Mouse (Mus musculus) neural tube, embryonic 12.5 days (tissue): ENCODE measurements around the gene Nccrp1. TPM values are rescaled to one million over a fixed set of nuclear protein-coding genes. Genes with fewer than 3 reads are reported as not detected.

ENCODE experiments used
- ATAC-seq: fragments of 200-750 bp; cut with Nextera tagmentation; 2 replicates; pipeline ENCODE4 v1.8.0; 2017; ENCODE audit warnings: low read depth, mild to moderate bottlenecking, moderate TSS enrichment, moderate library complexity; ENCODE audit not compliant: low FRiP score
- H3K27ac ChIP-seq: fragments of 300-500 bp; sonication (generic); 2 replicates; pipeline ENCODE4 v1.5.1; 2016
- H3K27me3 ChIP-seq: fragments of 300-500 bp; sonication (generic); replicated peaks from 2 replicates; pipeline ENCODE4 v1.6.1; 2016; ENCODE audit warnings: mild to moderate bottlenecking
- H3K36me3 ChIP-seq: fragments of 300-500 bp; sonication (generic); 2 replicates; pipeline ENCODE4 v1.6.1; 2016; ENCODE audit warnings: mild to moderate bottlenecking
- H3K4me1 ChIP-seq: fragments of 300-500 bp; sonication (generic); 2 replicates; pipeline ENCODE4 v1.6.1; 2016
- H3K4me2 ChIP-seq: fragments of 300-500 bp; sonication (generic); replicated peaks from 2 replicates; pipeline ENCODE4 v1.6.1; 2016; ENCODE audit warnings: mild to moderate bottlenecking
- H3K4me3 ChIP-seq: fragments of 300-500 bp; sonication (generic); 2 replicates; pipeline ENCODE4 v1.5.1; 2016
- H3K9ac ChIP-seq: fragments of 300-500 bp; sonication (generic); 2 replicates; pipeline ENCODE4 v1.6.1; 2016; ENCODE audit warnings: mild to moderate bottlenecking
- H3K9me3 ChIP-seq: fragments of 300-500 bp; sonication (generic); 2 replicates; pipeline ENCODE4 v1.6.1; 2016; ENCODE audit warnings: mild to moderate bottlenecking
- WGBS: fragments of 180-500 bp; shearing (Covaris S2); methylation state at CpG from one replicate; pipeline ENCODE4 v1.1.7; 2016; 5-methylcytosine and 5-hydroxymethylcytosine counted together
- polyA plus RNA-seq: library from polyadenylated mRNA; unstranded; fragments of >200 nt; fragmentation: Nextera tagmentation; extraction: Ambion mirVana; gene quantifications from 2 replicates; pipeline ENCODE4 v1.2.1, GENCODE M21; 2016

Gene Nccrp1
- not detected in 2 replicates for polyA plus RNA-seq

DNA sequence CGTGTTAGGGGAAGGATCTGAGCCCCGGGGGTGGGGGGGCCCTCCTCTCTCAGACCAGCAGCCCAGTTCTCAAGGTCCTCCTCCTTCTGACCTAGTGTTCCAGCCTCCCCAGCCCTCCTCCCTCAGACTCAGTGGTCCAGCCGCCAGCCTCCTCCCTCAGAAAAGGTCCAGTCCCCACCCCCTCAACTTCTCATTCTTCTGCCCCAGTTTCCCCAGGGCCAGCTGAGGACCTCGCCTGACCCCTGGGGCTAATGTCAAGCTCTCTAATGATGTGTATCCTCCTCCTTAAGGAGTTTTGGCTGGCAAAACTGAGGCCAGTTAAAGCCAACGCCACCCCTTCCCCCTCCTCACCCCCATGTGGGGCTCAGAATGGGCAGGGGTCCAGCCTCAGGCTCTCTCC is at the start of gene Nccrp1:
TSS of gene Nccrp1 (minus strand) at position 101 of the 400 bp plus-strand sequence.
- peak within 1 kb of the TSS; percentile 61 for H3K4me2 ChIP-seq
- no peak within 1 kb of the TSS for H3K27ac ChIP-seq
- H3K27me3 ChIP-seq, result peaks cover 43% of the 10 kb centered on the region

DNA sequence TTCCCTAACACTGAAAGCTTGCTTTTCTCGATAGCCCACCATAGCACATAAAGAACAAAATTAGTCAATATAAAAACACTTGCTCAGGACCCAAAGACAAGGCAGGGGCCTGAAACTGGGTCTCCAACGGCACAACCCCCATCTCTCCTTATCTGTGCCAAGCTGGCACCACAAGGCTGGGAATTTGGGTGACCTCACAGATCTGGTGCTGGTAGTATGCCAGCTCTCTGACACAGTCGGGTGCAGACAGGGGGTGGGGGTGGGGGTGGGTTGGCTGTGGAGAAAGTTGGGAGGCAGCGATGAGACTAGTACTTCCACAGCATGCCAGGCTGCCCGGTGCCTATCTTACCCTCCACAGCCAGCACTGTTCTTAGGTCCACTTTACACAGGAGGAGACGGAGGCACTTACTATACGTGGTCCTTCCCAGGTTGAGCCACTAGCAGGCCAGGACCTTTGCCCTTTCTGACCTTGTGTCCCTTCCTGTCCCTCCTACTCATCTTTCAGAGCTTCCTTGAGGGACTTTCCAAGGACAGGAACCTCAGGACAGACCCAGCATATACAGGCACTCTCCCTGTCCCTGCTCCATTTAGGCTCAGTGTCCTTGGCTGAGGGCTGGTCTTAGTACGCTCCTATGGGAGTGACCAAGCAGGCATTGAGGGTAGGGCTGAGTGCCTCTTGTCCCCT is 48.8 kb upstream of the Nccrp1 start:
- H3K4me1 ChIP-seq, result peaks cover 46% of the 10 kb centered on the region
- no peaks in the 10 kb centered on the region for H3K9me3 ChIP-seq
- no peaks in the 10 kb centered on the region for H3K27me3 ChIP-seq
- ATAC-seq, result no peak
- H3K36me3 ChIP-seq, result 0 out of 2 replicates have a peak, but pooled peaks cover 3% of the 10 kb centered on the region
- peak overlapping the region; percentile 64; the same call in 1 of the 2 replicates for H3K4me3 ChIP-seq
- H3K4me2 ChIP-seq, result peak overlapping the region; percentile 80
- no peak overlapping the region for H3K27ac ChIP-seq
- no peak overlapping the region for H3K9ac ChIP-seq
- 82% methylated on average over 8 of the region's 8 CpGs for WGBS

More for the DNA sequence above, at the start of gene Nccrp1:
- ATAC-seq, result 0 out of 2 replicates have a peak, but pooled peaks have one; percentile 9
- Histone ChIP-seq H3K4me3 (peak within 1 kb of the TSS; percentile 33), H3K9me3 (0 out of 2 replicates have a peak, but pooled peaks cover 1% of the 10 kb centered on the region), H3K36me3 (no peaks in the 10 kb centered on the region), H3K9ac (peak within 1 kb of the TSS; percentile 13; the same call in 1 of the 2 replicates), H3K4me1 (peaks cover 12% of the 10 kb centered on the region; the same call in 1 of the 2 replicates)
- WGBS, result 5% methylated on average over 5 of the region's 5 CpGs

DNA sequence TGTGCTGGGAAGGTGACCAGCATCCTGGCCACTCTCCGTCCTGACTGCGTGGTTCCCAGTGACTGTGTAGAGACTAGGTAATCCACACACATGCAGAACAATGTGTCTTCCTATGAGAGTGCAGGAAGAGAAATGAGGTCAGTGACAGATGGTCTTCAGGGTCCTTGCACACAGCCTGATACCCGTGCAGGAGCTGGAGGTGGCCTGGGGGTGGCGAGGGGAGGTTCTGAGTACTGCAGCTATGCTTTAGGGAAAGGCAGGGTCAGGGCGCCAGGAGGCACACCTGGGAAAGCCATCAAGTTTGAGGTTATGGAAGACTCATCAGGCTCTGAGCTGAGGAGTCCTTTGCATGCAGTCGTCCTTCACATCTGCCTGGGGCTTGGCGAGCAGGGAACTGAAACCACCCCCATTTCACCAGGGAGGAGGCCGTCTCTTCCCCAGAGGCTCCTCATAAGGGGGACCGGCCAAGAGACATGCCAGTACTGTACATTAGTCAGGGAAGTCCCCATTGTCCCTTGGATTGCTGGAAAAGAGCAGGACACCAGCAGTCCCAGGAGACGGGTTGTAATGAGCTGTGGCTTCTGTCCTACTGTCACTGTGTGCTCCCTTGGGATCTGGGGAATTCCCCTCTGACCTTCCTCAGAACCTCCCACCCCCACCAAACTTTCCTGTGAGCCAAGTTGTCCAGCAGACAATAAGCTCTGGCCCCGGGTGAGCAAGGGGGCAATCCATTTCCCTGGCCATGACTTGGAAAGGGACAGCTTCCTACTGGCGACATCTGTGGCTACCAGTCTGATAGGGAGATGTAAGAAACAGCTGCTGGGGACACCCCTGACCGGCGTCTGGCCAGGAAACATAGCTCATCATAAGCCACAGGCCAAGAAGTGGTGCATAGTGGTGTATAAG is 46.4 kb upstream of the Nccrp1 start:
- H3K4me2 ChIP-seq, result 0 out of 2 replicates have a peak overlapping the region, but pooled peaks have one; percentile 20
- H3K27ac ChIP-seq, result no peak overlapping the region
- peaks cover 48% of the 10 kb centered on the region for H3K4me1 ChIP-seq
- ATAC-seq, result no peak
- WGBS, result 41% methylated on average over 14 of the region's 14 CpGs
- 0 out of 2 replicates have a peak, but pooled peaks cover 3% of the 10 kb centered on the region for H3K36me3 ChIP-seq
- H3K4me3 ChIP-seq, result no peak overlapping the region
- H3K27me3 ChIP-seq, result no peaks in the 10 kb centered on the region
- no peak overlapping the region for H3K9ac ChIP-seq
- H3K9me3 ChIP-seq, result no peaks in the 10 kb centered on the region

DNA sequence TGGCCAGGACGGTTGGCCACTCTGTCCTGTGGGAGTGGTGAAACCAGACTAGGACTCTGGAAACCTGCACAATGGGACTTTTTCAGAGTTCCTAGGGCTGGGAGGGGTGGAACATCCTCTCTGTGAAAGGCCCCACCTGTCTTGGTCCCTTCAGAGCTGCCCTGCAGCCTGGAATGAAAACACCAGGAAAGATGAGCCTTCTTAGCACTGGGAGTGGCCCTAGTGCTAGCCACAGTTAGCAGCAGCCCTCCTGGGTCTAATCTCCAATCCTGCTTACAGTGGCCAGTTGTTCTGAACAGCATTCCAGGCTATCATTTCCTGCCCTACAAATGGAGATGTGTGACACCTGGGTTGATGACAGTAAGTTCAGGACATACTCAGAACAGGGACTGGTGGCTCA is 44.8 kb upstream of the Nccrp1 start:
- Histone ChIP-seq H3K36me3 (0 out of 2 replicates have a peak, but pooled peaks cover 3% of the 10 kb centered on the region), H3K9me3 (no peaks in the 10 kb centered on the region), H3K4me1 (peaks cover 56% of the 10 kb centered on the region), H3K4me3 (no peak overlapping the region), H3K27me3 (no peaks in the 10 kb centered on the region), H3K4me2 (no peak overlapping the region), H3K9ac (no peak overlapping the region), H3K27ac (no peak overlapping the region)
- no peak for ATAC-seq
- WGBS, result 81% methylated on average over 1 of the region's 1 CpGs

DNA sequence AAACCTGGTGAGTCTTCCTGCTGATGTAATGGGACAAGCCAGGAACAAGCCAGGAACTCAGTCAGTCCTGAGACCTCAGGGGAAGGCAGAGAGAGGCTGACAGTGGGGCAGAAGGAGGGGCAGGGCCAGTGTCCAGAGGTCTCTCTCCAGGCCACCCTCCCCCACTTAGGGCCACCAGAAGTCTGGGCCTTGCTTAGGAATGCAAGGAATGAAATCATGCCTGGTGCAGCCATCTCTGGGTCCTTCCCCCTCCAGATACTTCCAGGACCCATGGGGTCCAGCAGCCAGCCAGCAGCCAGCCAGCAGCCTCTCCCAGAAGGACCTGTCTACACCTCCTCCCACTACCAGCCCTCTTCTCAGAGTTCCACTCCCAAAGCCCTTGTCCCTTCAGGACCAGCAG is 40.6 kb upstream of the Nccrp1 start:
- Histone ChIP-seq H3K9ac (no peak overlapping the region), H3K27me3 (no peaks in the 10 kb centered on the region), H3K27ac (no peak overlapping the region), H3K4me1 (peaks cover 42% of the 10 kb centered on the region), H3K36me3 (no peaks in the 10 kb centered on the region), H3K4me3 (no peak overlapping the region), H3K9me3 (no peaks in the 10 kb centered on the region), H3K4me2 (no peak overlapping the region)
- no peak for ATAC-seq

DNA sequence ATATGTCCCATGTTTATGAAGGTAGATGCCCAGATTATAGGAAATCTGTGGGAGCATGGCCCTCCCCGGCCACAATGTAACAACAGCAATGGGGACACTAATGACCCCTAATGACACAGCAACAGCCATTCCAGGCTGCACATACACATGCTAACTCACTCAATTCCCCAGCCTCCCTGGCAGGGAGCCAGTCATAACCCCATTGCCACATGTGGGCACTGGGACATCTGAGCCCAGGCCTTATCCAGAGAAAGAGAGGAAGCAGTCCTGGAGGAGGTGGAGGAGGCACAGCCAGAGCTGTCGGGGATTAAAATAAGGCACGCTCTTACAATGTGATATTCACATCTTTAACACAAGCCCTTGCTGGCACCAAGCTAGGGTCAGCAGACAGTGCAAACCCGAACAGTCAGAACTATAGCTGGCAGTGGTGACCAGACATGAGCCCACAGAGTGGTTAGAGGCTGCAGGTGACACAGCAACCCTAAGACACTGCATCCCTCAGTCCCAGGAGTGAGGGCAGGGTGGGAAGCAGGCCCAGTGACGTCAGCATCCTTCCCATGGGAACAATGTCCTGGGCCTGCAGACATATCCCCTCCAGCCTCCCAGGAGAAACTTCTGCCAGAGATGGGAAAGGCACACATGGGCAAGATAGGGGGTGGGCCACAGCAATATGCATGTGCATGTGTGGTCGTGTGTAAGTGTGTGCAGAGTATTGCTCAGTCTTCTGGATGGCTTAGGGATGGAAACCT is 39.8 kb upstream of the Nccrp1 start:
- H3K9ac ChIP-seq, result no peak overlapping the region
- no peak overlapping the region for H3K4me3 ChIP-seq
- no peak for ATAC-seq
- 62% methylated on average over 6 of the region's 6 CpGs for WGBS
- H3K36me3 ChIP-seq, result no peaks in the 10 kb centered on the region
- H3K9me3 ChIP-seq, result no peaks in the 10 kb centered on the region
- H3K4me1 ChIP-seq, result peaks cover 41% of the 10 kb centered on the region
- H3K27me3 ChIP-seq, result no peaks in the 10 kb centered on the region
- no peak overlapping the region for H3K4me2 ChIP-seq
- no peak overlapping the region for H3K27ac ChIP-seq

DNA sequence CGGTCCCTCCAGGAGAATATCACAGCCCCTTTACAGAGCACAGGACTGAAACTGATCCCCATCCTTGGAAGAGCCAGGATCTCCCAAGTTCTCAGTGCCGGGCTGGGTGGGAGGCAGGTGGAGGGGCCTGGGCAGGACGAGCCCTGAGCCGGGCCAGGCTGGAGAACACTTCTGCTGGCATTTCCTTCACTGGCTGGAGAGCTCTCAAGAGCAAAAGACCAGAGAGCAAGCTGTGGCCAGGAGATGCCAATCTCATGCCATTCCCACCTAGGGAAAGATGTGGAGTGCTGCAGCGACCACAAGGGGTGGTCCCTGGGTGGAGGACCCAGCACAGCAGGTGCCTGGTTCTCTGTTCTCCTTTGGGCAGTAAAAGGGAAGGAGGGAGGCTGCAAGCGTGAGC is 37.9 kb upstream of the Nccrp1 start:
- no peak overlapping the region for H3K4me3 ChIP-seq
- H3K4me1 ChIP-seq, result peaks cover 37% of the 10 kb centered on the region
- 81% methylated on average over 6 of the region's 6 CpGs for WGBS
- H3K27me3 ChIP-seq, result no peaks in the 10 kb centered on the region
- no peak overlapping the region for H3K4me2 ChIP-seq
- no peaks in the 10 kb centered on the region; the same call in 1 of the 2 replicates for H3K36me3 ChIP-seq
- H3K27ac ChIP-seq, result no peak overlapping the region
- ATAC-seq, result no peak
- no peak overlapping the region for H3K9ac ChIP-seq
- H3K9me3 ChIP-seq, result no peaks in the 10 kb centered on the region

DNA sequence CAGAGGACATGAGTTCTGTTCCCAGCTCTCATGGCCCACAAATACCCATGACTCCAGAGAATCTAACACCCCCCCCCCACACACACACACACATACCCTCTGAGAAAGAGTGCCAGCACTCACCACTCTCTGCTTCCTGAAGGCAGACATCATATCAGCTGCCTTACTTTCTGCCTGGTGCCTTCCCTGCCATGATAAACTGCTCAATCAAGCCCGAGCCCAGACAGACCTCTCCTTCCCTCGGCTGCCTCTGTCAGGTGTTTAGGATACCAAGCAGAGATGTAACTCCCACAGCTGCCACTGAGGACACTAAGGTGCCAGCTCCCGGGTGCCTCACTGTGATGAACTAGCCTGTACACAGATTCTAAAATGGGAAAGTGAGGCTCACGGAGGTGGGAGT is 37.4 kb upstream of the Nccrp1 start:
- peaks cover 42% of the 10 kb centered on the region for H3K4me1 ChIP-seq
- ATAC-seq, result no peak
- WGBS, result 79% methylated on average over 4 of the region's 4 CpGs
- H3K27me3 ChIP-seq, result no peaks in the 10 kb centered on the region
- H3K9ac ChIP-seq, result no peak overlapping the region
- no peak overlapping the region for H3K27ac ChIP-seq
- no peaks in the 10 kb centered on the region; the same call in 1 of the 2 replicates for H3K36me3 ChIP-seq
- H3K9me3 ChIP-seq, result no peaks in the 10 kb centered on the region
- H3K4me3 ChIP-seq, result no peak overlapping the region
- H3K4me2 ChIP-seq, result no peak overlapping the region

DNA sequence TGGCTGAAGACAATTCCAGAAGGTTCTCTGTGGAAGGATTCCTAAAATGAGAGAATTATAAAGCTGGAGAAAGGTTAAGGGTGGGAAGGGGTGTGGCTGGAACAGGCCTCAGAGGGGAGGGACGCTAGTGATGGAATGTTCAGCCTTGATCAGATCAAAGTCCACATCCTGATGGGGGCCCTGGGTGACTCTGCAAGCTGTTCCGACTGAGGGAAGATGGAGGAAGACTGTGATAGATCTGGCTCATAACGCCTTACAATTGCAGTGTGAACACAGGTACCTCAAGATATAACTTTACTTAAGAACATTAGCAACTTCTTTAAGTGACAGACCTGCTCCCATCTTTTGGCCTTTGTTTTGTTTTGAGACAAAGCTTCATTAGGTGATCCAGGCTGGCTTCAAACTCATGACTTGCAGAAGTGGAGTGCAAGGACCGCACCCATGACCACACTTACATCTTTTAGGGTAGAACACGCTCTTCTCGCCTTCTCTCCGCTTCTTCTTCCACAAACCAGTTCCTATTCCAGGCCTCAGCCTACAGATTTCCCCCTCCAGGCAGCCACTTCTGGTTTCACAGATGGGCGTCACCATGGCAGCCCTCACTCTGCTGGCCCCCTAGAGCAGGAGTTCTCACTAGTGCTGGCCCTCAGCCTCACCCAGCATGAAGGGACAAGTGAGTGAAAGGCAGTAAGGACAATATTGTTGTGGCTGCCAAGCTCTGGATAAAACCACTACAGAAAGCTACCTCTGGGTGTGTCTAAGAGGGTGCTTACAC is 36.7 kb upstream of the Nccrp1 start:
- no peak overlapping the region for H3K27ac ChIP-seq
- WGBS, result 78% methylated on average over 8 of the region's 8 CpGs

DNA sequence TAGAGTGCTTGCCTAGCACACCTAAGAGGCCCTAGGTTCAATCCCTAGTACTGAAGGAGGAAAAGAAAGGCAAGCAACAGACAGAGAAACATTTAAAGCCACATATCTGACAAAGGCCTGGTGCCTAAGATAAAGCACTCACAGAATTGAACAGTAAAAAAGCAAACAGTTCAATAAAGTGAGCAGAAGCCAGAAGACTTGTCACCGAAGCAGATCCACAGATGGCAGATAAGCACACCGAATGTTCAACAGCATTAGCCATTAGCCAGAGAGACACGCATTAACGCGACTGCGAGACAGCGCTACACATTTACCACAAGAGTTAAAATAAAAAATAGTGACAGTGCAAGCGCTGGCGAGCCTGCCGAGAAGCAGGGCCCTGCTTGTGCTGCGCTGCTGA is 35.8 kb upstream of the Nccrp1 start:
- no peaks in the 10 kb centered on the region for H3K9me3 ChIP-seq
- no peak overlapping the region for H3K4me3 ChIP-seq
- peaks cover 38% of the 10 kb centered on the region for H3K4me1 ChIP-seq
- no peaks in the 10 kb centered on the region for H3K27me3 ChIP-seq
- no peak for ATAC-seq
- no peaks in the 10 kb centered on the region; the same call in 1 of the 2 replicates for H3K36me3 ChIP-seq
- 84% methylated on average over 11 of the region's 11 CpGs for WGBS
- H3K9ac ChIP-seq, result no peak overlapping the region
- H3K4me2 ChIP-seq, result no peak overlapping the region
- H3K27ac ChIP-seq, result no peak overlapping the region

More for the DNA sequence above, 36.7 kb upstream of the Nccrp1 start:
- ATAC-seq, result no peak
- Histone ChIP-seq H3K9ac (no peak overlapping the region), H3K4me1 (peaks cover 45% of the 10 kb centered on the region), H3K4me3 (no peak overlapping the region), H3K9me3 (no peaks in the 10 kb centered on the region), H3K27me3 (no peaks in the 10 kb centered on the region), H3K4me2 (no peak overlapping the region), H3K36me3 (no peaks in the 10 kb centered on the region; the same call in 1 of the 2 replicates)

DNA sequence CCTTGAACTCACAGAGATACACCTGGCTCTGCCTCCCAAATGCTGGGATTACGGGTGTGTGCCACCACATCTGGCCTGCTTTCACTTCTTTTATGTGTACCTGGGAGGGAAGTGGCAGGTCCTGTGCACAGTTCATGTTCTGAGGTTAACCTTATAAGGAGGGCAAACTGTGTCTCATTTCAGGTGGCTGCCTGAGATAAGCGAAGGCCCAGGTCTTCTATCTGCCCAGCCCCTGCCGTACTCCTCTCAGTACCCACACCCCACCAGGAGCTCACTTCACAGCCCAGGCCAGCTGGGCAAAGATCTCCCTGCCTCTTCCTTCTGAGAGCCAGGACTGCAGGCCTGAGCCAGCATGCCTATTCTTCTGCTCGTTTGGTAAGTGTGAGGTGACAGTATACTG is 34.7 kb upstream of the Nccrp1 start:
- H3K4me2 ChIP-seq, result no peak overlapping the region
- H3K4me1 ChIP-seq, result peaks cover 27% of the 10 kb centered on the region
- H3K27me3 ChIP-seq, result no peaks in the 10 kb centered on the region
- ATAC-seq, result no peak
- no peak overlapping the region for H3K27ac ChIP-seq
- H3K9me3 ChIP-seq, result no peaks in the 10 kb centered on the region
- H3K36me3 ChIP-seq, result no peaks in the 10 kb centered on the region; the same call in 1 of the 2 replicates
- H3K4me3 ChIP-seq, result no peak overlapping the region
- 88% methylated on average over 4 of the region's 4 CpGs for WGBS
- no peak overlapping the region for H3K9ac ChIP-seq
